Mouse (Mus musculus): ENCODE data around the gene Clrn1. TPM values are rescaled to one million over a fixed set of nuclear protein-coding genes. Genes with fewer than 3 reads are reported as not detected.

The Clrn1 gene
- polyA plus RNA-seq (2015; fragmentation: Nextera tagmentation; extraction: Ambion mirVana): not detected in 2 replicates

DNA sequence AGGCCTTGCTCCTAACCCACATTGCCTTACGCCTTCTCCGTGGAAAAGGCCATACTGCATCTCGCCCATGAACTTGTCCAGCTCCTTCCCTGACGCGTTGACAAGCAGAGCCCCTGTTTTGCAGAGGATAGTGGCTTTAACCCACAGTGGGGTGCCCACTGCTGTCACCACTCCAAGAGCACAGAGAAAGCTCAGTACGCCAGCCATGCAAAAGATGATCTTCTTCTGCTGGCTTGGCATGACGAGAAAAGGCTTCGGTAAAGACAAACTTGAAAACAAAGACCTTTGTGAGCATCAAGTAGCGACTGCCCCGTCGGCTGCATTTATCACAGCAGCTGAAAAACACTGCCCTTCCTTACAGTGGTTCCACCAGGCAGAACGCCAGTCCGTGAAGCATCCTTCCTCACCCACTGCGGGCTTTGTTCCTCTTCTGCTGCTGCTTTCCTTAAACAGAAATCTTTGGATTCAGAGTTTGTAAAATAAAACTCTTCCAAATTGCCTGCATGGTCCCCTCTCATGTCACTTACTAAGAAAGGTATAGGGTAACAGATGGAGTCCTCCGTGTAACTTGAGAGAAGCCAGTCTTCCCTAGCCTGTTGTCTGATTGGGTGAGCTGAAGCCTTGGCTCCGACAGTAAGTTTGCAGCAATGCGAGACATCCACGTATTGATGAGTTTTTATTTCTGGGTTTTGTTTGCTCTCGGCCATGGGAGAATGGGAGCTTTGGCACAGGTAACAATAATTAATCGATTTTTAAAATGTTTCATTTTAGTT lies at the start of gene Clrn1:
TSS of gene Clrn1 (minus strand) at position 540 of the 773 bp plus-strand sequence.
- Histone ChIP-seq H3K9ac (ENCODE audit: low read depth, low read length) (no peak within 1 kb of the TSS), H3K27ac (ENCODE audit: low read length) (no peak within 1 kb of the TSS), H3K27me3 (ENCODE audit: control insufficient read depth, insufficient read depth, low read depth, low read length) (no peaks in the 10 kb centered on the region), H3K4me3 (ENCODE audit: low read depth, low read length) (no peak within 1 kb of the TSS), H3K36me3 (ENCODE audit: control insufficient read depth, insufficient read depth) (no peaks in the 10 kb centered on the region), H3K9me3 (replicated peaks; ENCODE audit: control insufficient read depth, low read length) (no peaks in the 10 kb centered on the region), H3K4me1 (ENCODE audit: control insufficient read depth, low read depth, low read length) (no peaks in the 10 kb centered on the region), H3K4me2 (ENCODE audit: low read depth, low read length) (no peak within 1 kb of the TSS)
- no peak for ATAC-seq (ENCODE audit: low read depth)
- 63% methylated on average over 20 of the region's 20 CpGs for WGBS (ENCODE audit: insufficient replicate concordance)

DNA sequence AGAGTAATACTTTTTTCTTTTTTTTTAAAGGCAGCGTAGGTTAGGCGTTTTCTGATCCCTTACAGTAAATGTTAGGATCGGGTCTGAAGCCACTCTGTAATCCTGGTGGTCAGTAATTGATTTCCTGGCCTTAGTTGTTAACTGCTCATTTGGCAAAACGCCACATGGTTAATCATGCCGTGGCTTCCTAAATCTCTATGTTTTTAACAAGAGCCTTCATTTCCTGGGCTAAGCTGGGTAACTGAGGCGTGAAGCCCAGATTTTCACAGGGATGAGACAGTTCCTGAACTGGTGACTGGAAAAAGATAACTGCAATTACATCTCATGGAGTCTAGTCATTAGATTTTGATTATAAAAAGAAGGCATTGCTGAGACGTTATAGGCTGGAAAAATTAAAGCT lies 38.9 kb upstream of the Clrn1 start:
- Histone ChIP-seq H3K27ac (ENCODE audit: low read length) (no peak overlapping the region), H3K9ac (ENCODE audit: low read depth, low read length) (no peak overlapping the region), H3K9me3 (replicated peaks; ENCODE audit: control insufficient read depth, low read length) (no peaks in the 10 kb centered on the region), H3K27me3 (ENCODE audit: control insufficient read depth, insufficient read depth, low read depth, low read length) (no peaks in the 10 kb centered on the region), H3K4me3 (ENCODE audit: low read depth, low read length) (no peak overlapping the region), H3K36me3 (ENCODE audit: control insufficient read depth, insufficient read depth) (no peaks in the 10 kb centered on the region), H3K4me2 (ENCODE audit: low read depth, low read length) (no peak overlapping the region), H3K4me1 (ENCODE audit: control insufficient read depth, low read depth, low read length) (no peaks in the 10 kb centered on the region)
- 53% methylated on average over 7 of the region's 7 CpGs for WGBS (ENCODE audit: insufficient replicate concordance)
- no peak for ATAC-seq (ENCODE audit: low read depth)

DNA sequence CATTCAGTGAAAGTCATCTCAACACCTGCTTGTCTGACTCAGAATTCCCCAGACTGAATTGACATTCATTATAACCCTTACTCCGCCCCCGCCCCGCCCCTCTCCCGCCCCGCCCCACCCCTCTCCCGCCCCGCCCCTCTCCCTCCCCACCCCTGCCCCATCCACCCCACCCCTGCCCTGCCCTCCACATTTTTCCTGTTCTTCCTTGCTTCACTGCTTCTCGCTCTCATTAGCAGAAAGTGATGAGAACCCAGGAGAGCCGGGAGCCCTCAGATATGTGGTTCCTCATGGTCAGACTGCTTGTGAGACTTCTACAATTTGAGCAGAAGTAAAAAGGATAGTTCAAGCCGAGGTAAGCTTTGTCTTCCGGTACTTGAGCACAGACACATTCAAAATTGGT lies 38.0 kb upstream of the Clrn1 start:
- Histone ChIP-seq H3K4me2 (ENCODE audit: low read depth, low read length) (no peak overlapping the region), H3K27me3 (ENCODE audit: control insufficient read depth, insufficient read depth, low read depth, low read length) (no peaks in the 10 kb centered on the region), H3K27ac (ENCODE audit: low read length) (no peak overlapping the region), H3K4me3 (ENCODE audit: low read depth, low read length) (no peak overlapping the region), H3K4me1 (ENCODE audit: control insufficient read depth, low read depth, low read length) (no peaks in the 10 kb centered on the region), H3K36me3 (ENCODE audit: control insufficient read depth, insufficient read depth) (no peaks in the 10 kb centered on the region), H3K9ac (ENCODE audit: low read depth, low read length) (no peak overlapping the region), H3K9me3 (replicated peaks; ENCODE audit: control insufficient read depth, low read length) (no peaks in the 10 kb centered on the region)
- 55% methylated on average over 10 of the region's 11 CpGs for WGBS (ENCODE audit: insufficient replicate concordance)
- no peak for ATAC-seq (ENCODE audit: low read depth)

DNA sequence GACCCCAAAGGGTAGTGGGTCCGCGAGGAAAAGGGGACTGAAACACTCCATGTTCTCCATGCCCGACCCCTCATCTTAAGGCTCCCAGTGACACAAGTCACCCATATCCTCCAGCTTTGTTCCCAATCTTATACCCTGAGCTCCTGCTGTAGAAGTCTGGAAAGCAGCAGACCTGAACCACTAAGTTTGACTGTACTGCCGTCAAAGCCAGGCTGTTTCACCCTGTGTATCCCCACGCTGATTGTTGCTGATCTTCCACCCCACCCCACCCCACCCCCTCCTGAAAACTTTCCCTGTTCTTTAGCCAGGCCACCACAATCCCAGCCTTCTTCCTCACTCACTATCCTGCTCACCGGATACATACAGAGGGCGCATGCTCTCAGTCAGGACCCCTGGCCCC lies 37.5 kb upstream of the Clrn1 start:
- no peak overlapping the region for H3K4me2 ChIP-seq (ENCODE audit: low read depth, low read length)
- H3K9ac ChIP-seq (ENCODE audit: low read depth, low read length): no peak overlapping the region
- H3K27ac ChIP-seq (ENCODE audit: low read length): no peak overlapping the region
- WGBS (ENCODE audit: insufficient replicate concordance): 76% methylated on average over 7 of the region's 7 CpGs
- H3K4me1 ChIP-seq (ENCODE audit: control insufficient read depth, low read depth, low read length): no peaks in the 10 kb centered on the region
- no peaks in the 10 kb centered on the region for H3K27me3 ChIP-seq (ENCODE audit: control insufficient read depth, insufficient read depth, low read depth, low read length)
- no peak overlapping the region for H3K4me3 ChIP-seq (ENCODE audit: low read depth, low read length)
- no peaks in the 10 kb centered on the region for H3K9me3 ChIP-seq (replicated peaks; ENCODE audit: control insufficient read depth, low read length)
- no peak for ATAC-seq (ENCODE audit: low read depth)
- H3K36me3 ChIP-seq (ENCODE audit: control insufficient read depth, insufficient read depth): no peaks in the 10 kb centered on the region

DNA sequence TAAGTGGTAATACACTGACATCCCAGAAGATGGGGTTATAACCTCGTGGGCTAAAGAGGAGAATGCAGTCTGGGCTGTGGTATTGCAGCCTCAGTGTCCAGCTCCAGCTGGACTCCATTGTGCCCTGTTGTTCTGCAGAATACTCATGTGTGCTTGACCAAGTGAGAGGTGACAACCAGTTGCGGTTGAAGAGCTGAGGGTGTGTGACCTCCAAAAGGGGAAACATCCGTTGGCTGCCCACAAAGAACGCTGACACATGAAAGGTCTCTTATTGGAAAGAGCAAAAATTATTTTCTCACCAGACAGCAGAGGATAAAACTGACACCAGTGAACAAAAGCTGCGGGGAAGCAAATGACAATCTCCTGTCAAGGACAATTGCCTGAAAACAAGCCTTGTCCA lies 36.2 kb upstream of the Clrn1 start:
- 38% methylated on average over 5 of the region's 5 CpGs for WGBS (ENCODE audit: insufficient replicate concordance)
- Histone ChIP-seq H3K27me3 (ENCODE audit: control insufficient read depth, insufficient read depth, low read depth, low read length) (no peaks in the 10 kb centered on the region), H3K9me3 (replicated peaks; ENCODE audit: control insufficient read depth, low read length) (no peaks in the 10 kb centered on the region), H3K4me3 (ENCODE audit: low read depth, low read length) (no peak overlapping the region), H3K4me2 (ENCODE audit: low read depth, low read length) (no peak overlapping the region), H3K27ac (ENCODE audit: low read length) (no peak overlapping the region), H3K9ac (ENCODE audit: low read depth, low read length) (no peak overlapping the region), H3K36me3 (ENCODE audit: control insufficient read depth, insufficient read depth) (no peaks in the 10 kb centered on the region), H3K4me1 (ENCODE audit: control insufficient read depth, low read depth, low read length) (no peaks in the 10 kb centered on the region)
- no peak for ATAC-seq (ENCODE audit: low read depth)

DNA sequence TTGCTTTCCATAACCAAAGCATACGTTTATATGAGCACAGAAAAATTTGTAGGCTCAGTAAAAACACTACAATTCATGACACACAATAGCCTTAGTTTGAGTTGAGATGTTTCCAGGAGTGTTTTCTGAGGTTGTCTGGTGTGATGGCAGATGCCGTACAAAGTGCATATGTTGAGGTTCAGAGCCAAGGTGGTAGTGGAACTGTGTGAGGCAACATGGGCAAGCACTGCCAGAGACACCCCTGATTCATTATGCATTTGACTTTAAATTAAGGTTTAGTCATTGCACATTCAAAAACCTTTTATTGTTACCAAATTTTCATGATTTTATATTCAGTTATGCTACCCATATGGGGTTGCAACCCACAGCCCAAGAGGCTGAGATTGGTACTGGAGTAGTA lies 19.5 kb upstream of the Clrn1 start:
- WGBS (ENCODE audit: insufficient replicate concordance): 60% methylated on average over 2 of the region's 2 CpGs
- Histone ChIP-seq H3K4me2 (ENCODE audit: low read depth, low read length) (no peak overlapping the region), H3K27me3 (ENCODE audit: control insufficient read depth, insufficient read depth, low read depth, low read length) (no peaks in the 10 kb centered on the region), H3K36me3 (ENCODE audit: control insufficient read depth, insufficient read depth) (no peaks in the 10 kb centered on the region), H3K27ac (ENCODE audit: low read length) (no peak overlapping the region), H3K9ac (ENCODE audit: low read depth, low read length) (no peak overlapping the region), H3K4me1 (ENCODE audit: control insufficient read depth, low read depth, low read length) (no peaks in the 10 kb centered on the region), H3K9me3 (replicated peaks; ENCODE audit: control insufficient read depth, low read length) (no peaks in the 10 kb centered on the region), H3K4me3 (ENCODE audit: low read depth, low read length) (no peak overlapping the region)
- no peak for ATAC-seq (ENCODE audit: low read depth)

DNA sequence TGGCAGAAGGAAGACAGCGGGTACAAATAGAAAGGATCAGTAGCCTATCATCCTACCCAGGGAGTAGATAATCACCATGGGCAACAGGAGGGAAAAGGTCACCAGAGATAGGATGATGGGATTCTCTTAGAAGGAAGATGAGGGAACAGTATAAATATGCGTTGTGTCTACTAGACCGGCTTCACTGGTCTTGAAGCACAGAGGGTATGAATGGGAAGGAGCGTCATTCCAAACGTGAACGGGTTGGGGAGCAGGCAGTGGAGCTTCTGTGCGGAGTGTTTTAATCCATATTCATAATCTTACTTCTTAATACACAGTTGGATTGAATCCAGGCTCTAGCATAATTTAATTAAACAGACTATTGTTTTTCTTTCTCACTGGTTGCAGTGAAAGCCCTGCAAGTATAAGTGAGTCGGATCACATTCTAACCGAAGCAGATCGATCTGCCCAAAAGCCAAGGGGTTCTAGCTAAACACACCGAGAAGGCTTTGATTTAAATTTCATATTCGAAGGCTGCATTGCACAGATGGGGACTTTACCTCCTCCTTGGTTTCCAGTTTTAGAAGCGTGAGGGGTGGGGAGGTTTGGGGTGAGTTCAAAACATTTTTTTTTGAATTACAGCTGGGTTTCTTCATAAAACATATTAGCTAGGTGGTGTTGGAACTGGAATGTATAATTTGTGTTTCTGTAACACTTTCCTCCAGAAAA lies 17.1 kb upstream of the Clrn1 start:
- Histone ChIP-seq H3K4me2 (ENCODE audit: low read depth, low read length) (no peak overlapping the region), H3K4me1 (ENCODE audit: control insufficient read depth, low read depth, low read length) (no peaks in the 10 kb centered on the region), H3K27ac (ENCODE audit: low read length) (no peak overlapping the region), H3K27me3 (ENCODE audit: control insufficient read depth, insufficient read depth, low read depth, low read length) (no peaks in the 10 kb centered on the region), H3K36me3 (ENCODE audit: control insufficient read depth, insufficient read depth) (no peaks in the 10 kb centered on the region), H3K9ac (ENCODE audit: low read depth, low read length) (no peak overlapping the region), H3K9me3 (replicated peaks; ENCODE audit: control insufficient read depth, low read length) (no peaks in the 10 kb centered on the region), H3K4me3 (ENCODE audit: low read depth, low read length) (no peak overlapping the region)
- ATAC-seq (ENCODE audit: low read depth): no peak
- 70% methylated on average over 13 of the region's 13 CpGs for WGBS (ENCODE audit: insufficient replicate concordance)

DNA sequence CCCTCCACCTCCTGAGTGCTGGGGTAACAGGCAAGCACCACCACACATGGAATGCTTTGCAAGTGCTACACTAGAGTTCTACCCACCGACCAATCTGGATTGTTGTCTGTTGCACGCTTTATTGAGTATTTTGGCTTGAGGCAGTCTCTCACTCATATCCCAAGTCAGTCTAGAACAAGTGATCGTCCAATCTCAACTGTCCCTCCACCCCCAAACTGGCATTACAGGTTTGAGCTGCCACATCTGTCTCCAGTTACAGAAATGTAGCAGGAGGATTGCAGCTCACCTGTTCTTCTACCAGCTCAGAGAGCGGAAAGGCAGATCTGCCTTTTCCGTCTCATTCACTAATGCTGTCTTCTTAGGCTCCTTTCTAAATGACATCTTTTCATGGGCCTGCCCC lies 10.0 kb upstream of the Clrn1 start:
- Histone ChIP-seq H3K27ac (ENCODE audit: low read length) (no peak overlapping the region), H3K27me3 (ENCODE audit: control insufficient read depth, insufficient read depth, low read depth, low read length) (no peaks in the 10 kb centered on the region), H3K4me3 (ENCODE audit: low read depth, low read length) (no peak overlapping the region), H3K4me1 (ENCODE audit: control insufficient read depth, low read depth, low read length) (no peaks in the 10 kb centered on the region), H3K4me2 (ENCODE audit: low read depth, low read length) (no peak overlapping the region), H3K9me3 (replicated peaks; ENCODE audit: control insufficient read depth, low read length) (no peaks in the 10 kb centered on the region), H3K36me3 (ENCODE audit: control insufficient read depth, insufficient read depth) (no peaks in the 10 kb centered on the region), H3K9ac (ENCODE audit: low read depth, low read length) (no peak overlapping the region)
- 64% methylated on average over 5 of the region's 5 CpGs for WGBS (ENCODE audit: insufficient replicate concordance)
- no peak for ATAC-seq (ENCODE audit: low read depth)

DNA sequence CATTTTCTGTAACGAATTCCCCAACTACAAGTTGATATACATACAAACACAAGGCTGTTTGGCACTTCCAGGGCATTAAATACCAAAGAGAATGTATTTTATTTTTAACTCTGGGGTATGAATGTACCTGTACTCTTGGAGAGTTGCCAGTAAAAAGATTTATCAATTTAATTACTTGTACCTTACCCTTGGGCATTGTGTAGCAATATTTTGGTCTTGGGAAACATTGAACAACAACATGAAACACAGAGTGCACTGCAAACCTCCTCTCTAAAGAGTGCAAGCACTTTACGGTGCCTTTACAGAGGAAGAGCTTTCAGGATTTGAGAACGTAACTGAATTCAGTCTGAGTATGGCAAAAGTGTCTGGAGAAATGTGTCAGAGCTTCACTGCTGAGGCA lies 9.4 kb upstream of the Clrn1 start:
- no peak for ATAC-seq (ENCODE audit: low read depth)
- Histone ChIP-seq H3K27me3 (ENCODE audit: control insufficient read depth, insufficient read depth, low read depth, low read length) (no peaks in the 10 kb centered on the region), H3K27ac (ENCODE audit: low read length) (no peak overlapping the region), H3K4me1 (ENCODE audit: control insufficient read depth, low read depth, low read length) (no peaks in the 10 kb centered on the region), H3K4me2 (ENCODE audit: low read depth, low read length) (no peak overlapping the region), H3K9me3 (replicated peaks; ENCODE audit: control insufficient read depth, low read length) (no peaks in the 10 kb centered on the region), H3K9ac (ENCODE audit: low read depth, low read length) (no peak overlapping the region), H3K36me3 (ENCODE audit: control insufficient read depth, insufficient read depth) (no peaks in the 10 kb centered on the region), H3K4me3 (ENCODE audit: low read depth, low read length) (no peak overlapping the region)
- 62% methylated on average over 3 of the region's 3 CpGs for WGBS (ENCODE audit: insufficient replicate concordance)
